Mouse (Mus musculus) ES-Bruce4 (cell line): ENCODE data around the gene Mlf2.

ENCODE experiments used
- CTCF ChIP-seq: IDR thresholded peaks from one replicate; pipeline ENCODE4 v1.8.1; 2011; ENCODE audit warnings: low read depth, low read length
- EP300 ChIP-seq: IDR thresholded peaks from 2 replicates; pipeline ENCODE4 v1.6.1; 2011; ENCODE audit warnings: low read depth, low read length; ENCODE audit not compliant: insufficient read depth
- POLR2A ChIP-seq: IDR thresholded peaks from one replicate; pipeline ENCODE4 v1.8.1; 2011; ENCODE audit warnings: low read length; ENCODE audit not compliant: insufficient read depth

DNA sequence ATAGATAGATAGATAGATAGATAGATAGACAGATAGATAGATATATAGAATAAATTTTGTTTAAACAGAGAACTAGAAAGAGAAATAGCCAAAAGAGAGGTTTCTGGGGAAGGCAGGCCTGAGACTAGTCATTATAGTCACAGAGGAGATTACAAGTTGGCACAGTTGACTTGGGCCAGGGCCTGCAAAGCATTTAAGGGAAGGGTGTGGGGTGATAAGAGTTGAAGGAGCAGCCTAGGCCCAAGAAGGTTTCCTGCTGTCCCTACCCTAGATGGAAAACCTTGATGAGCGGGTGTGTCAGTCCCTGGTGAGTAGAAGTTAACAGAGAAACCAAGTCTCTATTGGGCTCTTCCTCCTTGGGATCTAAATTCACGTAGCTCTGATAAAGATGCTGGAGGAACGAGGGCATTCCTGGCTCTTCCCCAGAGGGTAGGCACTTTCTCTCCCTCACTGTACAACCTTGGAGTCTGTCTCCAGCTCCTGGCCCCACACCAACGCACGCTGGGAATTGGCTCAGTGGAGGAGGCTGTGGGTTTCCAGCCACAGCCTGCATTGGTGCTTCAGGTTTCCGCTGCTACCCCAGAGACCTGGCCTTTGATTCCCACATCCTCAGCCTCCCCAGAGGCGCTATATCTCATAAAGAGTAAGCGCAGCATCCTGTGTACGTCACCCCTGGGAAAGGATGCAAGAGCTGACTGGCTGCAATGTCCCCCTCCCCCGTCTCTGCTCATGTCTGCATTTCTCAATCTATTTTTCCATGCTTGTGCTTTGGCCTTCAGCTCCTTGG lies 46.3 kb upstream of the Mlf2 start:
- TF ChIP-seq CTCF: no peak
- TF ChIP-seq POLR2A: no peak
- TF ChIP-seq EP300: no peak
